Mouse (Mus musculus) megakaryocyte progenitor cell, adult 5-6 weeks (primary cell): ENCODE data around the gene Acyp2. TPM values are rescaled to one million over a fixed set of nuclear protein-coding genes. Genes with fewer than 3 reads are reported as not detected.

Experiments used
- ATAC-seq: replicated peaks from 2 replicates; pipeline ENCODE4 v1.8.0; 2016; ENCODE audit warnings: mild to moderate bottlenecking, moderate TSS enrichment, inconsistent platforms; ENCODE audit not compliant: poor library complexity
- total RNA-seq, 2 experiments: library from RNA; stranded (forward) in 1 of 2; stranded (reverse) in 1 of 2; fragments of 157-497, 149-512 nt in 1 of 2; fragments of 200-1000 nt in 1 of 2; gene quantifications; 2 replicates each; pipeline versions ENCODE4 v1.2.3 to v1.2.4; 2015 to 2017

The Acyp2 gene
- total RNA-seq, 2 experiments from 2014 or later, result 0.12 to 3.0 TPM

DNA sequence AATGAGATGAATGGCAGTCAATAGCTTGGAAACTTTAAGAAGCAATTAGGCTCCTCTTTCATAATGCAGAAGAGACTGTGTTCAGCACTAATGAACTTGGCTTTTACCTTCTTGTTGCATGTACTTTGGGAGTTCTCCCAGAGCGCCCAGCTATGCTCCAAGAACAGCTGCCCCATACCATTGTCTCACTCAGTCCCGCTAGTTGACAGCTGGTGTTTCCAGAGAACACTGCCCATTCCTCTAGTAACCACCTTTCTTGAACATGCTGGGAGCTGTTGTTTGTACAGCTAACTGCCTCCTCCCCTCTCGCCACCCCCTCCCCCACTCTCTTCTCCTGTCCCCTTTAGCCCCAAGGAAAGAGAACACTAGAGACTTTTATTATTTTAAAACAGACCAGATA, 52.1 kb downstream of the Acyp2 start:
- no peak for ATAC-seq

DNA sequence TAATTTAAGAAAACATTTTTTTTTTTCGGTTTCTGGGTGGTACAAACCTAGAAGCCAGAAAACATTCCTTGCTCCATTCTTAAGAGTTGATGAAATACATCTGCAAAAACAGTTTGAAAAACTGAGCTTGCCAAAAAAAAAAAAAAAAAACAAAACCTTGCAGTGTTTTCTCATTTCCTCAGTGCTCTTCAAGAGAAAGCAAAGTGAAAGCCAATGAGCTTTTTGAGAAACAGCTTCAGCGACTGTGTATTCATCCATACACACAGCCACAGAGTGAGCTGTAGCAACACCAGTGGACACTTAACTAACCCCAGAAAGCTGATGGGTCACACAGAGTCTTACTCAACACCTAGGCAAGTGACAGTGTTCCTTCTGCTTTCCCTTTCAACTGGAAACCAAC, 69.4 kb downstream of the Acyp2 start:
- ATAC-seq, result no peak

DNA sequence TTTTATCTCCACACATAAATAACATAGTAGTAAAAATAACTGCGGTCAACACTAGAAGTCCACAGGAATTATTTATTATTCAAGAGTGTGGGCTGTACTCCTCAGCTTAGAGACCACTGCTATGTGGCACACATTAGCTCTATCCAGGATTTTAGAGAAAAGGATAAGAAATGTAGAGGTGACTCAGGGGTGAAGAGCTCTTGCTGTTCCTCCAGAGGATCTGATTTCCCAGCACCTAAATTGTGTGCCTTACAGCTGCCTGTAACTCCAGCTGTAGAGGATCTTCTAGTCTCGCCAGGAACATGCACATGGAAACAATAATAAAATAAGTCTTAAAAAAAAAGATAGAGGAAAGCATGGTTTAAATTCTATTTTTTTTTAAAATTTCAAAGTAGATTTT, 70.5 kb downstream of the Acyp2 start:
- ATAC-seq, result no peak

DNA sequence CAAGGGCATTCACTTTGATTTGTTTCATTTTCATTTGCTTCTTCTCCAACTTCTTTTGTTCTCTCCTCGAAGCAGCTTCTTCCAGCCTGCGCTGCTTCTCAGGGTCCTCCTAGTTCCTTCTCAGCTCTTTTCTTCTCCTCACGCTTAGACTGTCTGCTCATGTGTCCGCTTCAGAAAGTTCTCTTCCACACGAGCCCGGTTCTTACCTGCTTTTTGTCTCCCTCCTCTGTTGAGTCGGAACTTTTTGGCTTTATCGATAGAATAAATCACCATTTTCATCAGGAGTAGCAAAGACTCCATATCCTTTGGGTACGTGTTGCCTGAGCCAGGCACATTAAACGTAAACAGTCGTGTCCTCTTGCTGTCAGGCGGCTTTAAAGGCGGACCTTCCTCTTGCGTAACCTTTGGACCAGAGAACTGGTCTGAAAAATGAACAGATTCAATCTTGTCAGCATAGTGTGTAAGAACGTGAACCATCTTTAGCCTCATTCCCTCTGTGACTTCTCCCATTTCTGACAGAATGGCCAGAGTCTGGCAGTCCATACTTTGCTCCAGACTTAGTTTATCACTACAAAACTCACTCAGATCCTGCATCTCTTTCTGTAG, 76.5 kb downstream of the Acyp2 start:
- no peak for ATAC-seq

DNA sequence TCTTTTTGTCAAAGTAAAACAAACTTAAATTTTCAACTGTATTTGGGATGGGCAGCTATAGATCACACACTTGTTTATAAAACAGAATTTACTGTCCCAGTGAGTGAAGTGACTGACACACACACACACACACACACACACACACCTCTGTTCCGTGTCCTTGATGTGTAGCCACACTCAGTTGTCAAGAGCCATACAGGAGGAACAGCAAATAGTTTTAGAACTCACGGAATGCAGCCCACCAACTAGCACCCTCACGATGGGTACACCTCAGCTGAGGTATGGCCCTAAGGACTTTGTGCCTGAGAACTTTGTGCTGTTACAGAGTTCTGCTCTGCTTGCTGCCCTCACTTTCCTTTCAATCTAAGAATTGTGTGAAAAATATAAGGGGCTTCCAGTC, 78.8 kb downstream of the Acyp2 start:
- ATAC-seq, result no peak

DNA sequence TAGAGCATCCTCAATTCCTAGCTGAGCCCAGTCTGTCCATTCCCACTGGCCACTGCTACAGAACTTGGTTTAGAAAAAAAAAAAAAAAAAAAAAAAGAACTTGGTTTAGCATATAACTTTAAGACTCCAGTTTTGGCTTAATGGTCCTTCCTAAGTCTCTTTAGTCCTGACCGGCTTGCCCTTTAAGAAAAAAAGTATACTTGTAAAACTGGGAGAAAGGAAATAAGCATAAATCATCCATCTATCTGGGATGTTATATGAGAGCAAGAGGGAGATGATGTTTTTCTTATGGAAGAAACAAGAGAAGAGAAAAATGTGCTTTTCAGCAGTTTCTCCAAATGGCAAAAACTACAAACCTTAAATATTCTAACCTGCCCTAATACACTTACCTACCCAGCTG, 89.2 kb downstream of the Acyp2 start:
- no peak for ATAC-seq

DNA sequence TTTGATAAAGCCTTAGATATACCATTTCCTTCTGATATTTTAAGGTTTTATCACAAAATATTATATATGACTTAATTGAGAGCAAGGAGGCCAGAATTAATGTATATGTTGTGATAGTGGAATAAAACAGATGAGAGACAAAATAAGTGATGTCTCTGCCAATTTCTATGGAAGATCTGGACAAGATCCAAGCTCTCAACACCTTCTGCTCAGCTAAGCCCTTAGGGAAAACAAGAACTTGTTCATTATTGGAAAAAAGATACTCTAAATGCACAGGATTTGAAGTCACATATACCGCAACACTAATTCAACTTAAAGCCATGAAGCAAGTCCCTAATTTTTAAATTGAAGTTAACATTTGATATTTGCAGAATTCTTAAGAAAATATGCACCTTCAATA, 96.0 kb downstream of the Acyp2 start:
- no peak for ATAC-seq

DNA sequence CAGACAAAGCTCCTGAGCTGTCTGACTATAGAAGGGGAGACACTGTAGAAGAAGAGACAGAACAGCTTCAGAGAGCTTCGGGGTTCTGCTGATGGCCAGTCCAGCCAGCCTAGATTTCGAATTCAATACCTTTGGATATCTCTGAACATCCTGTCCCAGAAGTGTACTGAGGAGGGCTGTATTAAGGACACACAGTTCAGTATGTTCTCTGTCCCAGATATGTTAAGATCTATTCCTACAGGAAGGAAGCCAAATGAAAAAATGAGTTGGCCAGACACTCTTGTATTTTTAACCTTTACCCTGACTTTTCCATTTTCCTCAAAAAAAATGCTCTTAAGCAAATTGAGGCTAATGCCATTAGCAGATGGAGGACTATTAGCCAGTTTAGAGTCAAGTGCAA, 132.3 kb downstream of the Acyp2 start:
- ATAC-seq, result no peak

DNA sequence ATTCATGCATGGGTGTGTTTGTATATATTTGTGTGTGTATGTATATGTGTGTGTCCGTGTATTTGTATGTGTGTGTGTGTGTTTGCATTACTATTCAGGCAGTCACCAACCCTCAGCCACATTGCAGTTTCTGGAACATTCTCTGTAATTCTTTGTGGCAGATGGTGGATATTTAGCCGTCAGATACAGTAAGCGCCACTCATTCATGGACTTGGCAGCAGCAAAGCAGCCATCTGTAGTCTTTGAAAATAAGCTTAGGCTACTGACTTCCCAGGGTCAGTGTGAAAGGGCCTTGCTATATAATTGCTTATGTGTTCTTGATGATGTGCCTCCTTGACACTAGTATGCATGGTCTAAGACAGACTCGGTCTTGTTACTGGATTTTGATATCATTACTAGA, 141.2 kb downstream of the Acyp2 start:
- ATAC-seq, result no peak

DNA sequence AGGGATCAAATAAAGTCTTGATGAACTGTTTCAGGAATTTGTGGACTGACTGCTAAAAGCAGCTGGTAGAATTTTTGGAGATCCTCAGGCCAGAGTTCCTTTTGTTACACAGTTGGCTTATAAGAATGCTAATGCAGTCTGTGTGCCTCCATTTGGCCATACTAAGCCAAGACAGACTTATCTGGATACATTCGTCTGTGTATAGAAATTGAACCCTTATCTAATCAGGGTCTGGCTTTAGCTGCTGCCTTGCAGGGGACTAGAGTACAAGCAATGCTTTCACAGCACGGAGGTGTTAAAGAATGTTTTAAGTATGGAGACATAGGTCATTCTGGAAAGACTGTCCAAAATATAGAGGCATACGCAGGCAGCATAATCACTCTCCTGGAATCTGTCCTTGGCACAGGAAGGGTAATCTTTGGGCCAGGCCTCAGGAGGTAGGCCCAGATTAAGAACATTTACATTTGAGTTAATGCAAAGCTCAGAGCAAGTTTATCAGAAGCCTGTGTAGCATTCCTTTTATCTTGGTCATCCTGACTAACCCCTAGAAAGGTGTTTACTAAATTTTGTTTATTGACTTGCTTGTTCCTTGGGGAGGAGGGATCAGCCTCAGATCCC, 150.5 kb downstream of the Acyp2 start:
- ATAC-seq, result no peak

DNA sequence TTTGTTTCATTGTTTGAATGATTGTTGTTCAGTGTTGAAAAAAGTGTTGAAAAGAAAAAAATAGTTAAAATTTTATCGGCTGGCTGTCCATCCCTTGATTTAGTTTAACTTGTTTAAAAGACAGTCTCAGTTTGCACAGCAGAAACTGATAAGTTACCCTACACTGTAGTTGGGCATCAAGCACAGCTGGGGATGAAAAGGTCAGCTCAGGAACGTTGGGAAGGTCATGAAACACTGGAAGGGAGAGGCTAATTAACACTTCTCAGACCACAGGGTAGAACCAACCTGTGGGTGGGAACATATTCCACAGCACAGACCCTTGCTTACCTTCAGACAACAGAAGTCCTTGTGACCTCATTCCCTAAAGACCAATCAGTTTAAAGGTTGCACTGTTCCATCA, 152.2 kb downstream of the Acyp2 start:
- ATAC-seq, result no peak

DNA sequence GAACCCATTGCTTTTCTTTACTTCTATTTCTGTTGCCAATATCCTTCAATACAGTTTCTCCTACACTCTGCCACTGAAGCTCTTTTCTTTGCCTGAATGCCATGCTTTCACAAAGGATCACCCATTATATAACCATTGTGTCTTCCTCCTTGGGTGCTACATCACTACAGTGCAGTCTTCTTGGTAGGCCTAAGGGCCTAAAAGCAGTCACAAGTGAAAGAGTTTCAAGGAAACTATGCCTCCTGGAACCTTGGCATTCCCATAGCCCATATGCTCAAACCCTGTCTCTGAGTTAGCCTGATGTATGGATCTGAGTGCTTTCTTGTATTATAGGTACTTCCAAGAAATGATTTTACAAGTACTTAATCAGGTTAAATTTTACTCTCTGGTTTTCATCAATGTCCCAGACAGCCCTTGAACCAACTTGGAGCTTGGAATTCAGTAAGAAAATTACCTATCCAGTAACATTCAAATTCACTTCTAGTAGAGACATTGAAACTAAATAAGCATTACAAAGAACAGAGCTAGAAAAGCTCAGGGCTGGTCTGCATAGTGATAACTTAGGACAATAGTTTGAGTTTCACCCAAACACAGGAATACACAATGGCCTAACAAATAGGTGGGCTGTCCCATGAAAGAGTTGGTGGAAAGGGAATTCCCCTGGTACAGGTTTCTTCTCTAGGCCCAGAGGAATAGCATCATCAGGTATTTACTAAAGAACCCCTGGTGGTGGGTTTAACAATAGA, 157.7 kb downstream of the Acyp2 start:
- ATAC-seq, result no peak

DNA sequence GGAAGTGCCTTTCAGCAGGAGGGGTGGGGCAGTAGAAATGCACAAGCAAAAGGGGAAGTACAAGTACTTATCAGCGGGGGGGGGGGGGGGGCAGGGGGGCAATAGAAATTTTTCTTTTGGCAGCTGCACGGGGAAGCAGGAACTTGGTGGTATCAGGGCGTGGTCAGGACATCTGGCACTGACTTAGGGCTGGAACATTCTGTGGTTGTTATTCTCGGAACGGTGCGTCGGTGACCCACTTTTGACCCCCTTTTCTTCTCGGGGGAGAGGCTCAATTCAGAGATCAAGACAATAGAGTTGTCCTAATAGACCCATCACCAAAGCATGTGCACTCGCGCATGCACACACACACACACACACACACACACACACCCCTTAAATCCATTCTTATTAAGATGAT, 161.2 kb downstream of the Acyp2 start:
- no peak for ATAC-seq

DNA sequence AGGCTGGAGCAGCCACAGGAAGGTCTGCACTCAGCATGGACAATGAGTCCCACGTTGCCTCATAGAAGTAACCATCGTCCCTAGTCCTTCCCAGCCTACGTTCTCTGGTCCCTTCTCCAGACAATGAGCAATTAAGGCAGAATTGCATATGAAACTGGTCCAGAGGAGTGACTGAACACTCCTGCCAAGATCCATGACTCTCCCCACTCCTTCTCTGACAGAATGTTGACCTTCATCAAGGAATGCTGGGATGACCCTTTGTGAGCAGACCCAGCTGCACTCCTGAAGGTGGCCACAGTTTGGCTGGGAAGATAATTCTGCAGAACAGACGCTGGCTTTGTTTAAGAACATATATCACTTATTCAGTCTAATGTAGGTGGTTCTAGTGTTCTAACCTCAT, 166.1 kb downstream of the Acyp2 start:
- no peak for ATAC-seq

DNA sequence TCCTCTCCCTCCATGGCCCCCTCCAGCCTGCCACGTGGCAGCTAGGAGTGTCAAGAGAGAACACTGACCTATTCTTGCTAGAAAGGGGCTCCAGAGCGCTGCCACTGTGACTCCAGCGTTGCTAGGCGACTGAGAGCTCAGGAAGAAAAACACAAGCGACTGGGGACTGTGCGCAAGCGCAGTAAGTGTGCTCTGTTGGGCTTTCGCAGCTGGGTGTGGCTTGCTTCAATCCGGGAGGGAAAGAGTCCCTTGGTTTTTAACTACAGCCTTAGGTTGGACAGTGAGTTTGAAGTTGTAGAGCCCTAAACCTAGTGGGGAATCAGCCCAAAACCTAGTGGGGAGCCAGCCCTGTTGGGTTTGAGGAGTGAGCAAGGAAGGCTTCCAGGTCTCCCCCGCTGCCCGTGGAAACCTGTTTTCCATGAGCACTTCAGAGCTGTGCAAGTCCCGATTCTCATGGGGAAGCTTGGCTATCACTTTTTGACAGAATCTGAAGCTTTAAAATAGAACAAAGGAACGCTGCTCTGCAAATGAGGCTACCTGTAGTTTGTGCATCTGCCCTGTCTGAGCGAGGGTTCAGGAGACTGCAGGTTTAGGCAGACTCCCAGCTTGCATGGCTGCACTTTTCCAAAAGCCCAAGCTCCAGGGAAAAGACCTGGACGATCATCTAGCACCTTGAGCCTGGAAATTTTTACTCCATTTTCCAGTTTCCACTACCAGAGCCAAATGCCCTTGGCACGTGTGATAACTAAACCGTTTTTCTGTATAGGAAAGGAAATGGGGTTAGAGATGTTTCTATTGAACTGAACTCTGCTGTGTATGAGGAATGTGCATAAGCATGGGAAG, 177.4 kb downstream of the Acyp2 start, which contains the start of gene 4930505A04Rik:
Gene 4930505A04Rik, minus strand, starts transcription at position 77 of the 843 bp plus-strand sequence.
- peak; percentile 97 for ATAC-seq

DNA sequence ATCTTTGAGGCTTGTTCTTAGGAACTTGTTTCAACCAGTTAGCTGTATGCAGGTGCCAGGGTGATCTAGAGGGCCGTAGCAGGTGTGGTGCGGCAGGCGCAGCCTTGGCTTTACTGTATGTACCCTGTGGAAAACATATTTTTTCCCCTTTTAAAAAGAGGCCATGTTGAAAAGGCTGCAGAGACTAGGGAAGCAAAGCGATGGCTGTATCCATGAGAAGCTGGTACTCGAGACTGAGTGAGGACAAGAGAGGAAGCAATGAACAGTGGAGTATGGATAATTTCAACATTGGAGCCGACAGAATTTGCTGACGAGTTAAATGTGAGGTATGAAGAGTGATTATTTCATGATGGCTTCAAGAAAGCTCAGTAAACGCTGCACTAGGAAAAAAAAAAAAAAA, 178.2 kb downstream of the Acyp2 start:
- ATAC-seq, result no peak

Other genes with a start within 250 kb of the Acyp2 start
- not detected in 2 replicates for gene 4930505A04Rik, start 177.8 kb downstream of the Acyp2 start, total RNA-seq (2015)
- gene 4930505A04Rik, start 177.8 kb downstream of the Acyp2 start, total RNA-seq (2017), result not detected in 2 replicates
- gene Psme4, start 122.1 kb upstream of the Acyp2 start, total RNA-seq (2015), result 46.7 and 51.2 TPM in 2 replicates
- 44.1 and 49.0 TPM in 2 replicates for gene Psme4, start 122.1 kb upstream of the Acyp2 start, total RNA-seq (2017)
- not detected in 2 replicates for gene Gpr75, start 235.8 kb upstream of the Acyp2 start, total RNA-seq (2015)
- gene Gpr75, start 235.8 kb upstream of the Acyp2 start, total RNA-seq (2017), result not detected in 2 replicates
- 13.9 and 16.8 TPM in 2 replicates for gene Asb3, start 235.8 kb upstream of the Acyp2 start, total RNA-seq (2015)
- 13.7 and 20.1 TPM in 2 replicates for gene Asb3, start 235.8 kb upstream of the Acyp2 start, total RNA-seq (2017)